Mouse (Mus musculus) cerebellum, adult 11-12 months (tissue): Measurements from ENCODE around the gene Hus1b.

ENCODE experiments used
- DNase-seq: peaks from one replicate; pipeline ENCODE4 v3.0.0; 2022

The Hus1b gene

DNA sequence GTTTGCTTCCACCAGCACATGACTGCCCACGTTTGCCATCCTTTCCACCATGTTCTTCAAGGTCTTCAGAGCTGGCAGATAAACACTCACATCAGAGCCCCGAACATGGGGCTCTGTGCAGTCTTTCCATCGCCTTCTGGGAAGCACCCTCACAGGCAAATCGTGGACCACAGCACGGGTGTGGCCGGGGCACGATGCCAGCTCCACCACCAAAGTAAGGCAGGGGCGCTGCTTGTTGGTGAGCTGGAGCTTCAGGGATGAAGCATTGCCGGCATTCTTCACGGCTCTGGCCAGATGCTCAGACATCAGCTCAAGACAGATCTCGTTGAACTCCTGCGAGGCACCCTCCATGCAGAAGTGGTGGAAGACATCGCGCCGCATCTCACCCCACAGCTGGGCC lies 430 bp downstream of the Hus1b start:
- DNase-seq = peak; percentile 15

DNA sequence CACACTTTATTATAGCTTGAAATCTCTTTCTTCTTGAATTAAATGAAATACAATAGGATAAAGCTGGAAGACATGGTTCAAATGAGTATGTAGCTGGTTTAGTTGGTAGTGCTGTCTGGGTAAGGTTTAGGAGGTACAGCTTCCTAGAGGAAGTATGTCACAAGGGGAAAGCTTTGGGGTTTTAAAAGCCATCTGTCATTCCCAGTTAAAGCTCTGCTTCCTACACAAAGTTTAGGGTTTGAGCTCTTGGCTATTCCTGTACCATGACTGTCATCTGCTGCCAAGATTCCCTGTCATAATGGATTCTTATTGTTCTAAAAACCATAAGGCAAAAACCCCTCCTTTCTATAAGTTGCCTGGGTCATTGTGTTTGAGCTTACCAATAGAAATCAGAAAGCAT lies 1.8 kb downstream of the Hus1b start:
- DNase-seq = no peak

- no peak for DNase-seq
Observed at GRCm38 (mm10) chr13:30932972-30933371, 14.6 kb downstream of the Hus1b start.

DNA sequence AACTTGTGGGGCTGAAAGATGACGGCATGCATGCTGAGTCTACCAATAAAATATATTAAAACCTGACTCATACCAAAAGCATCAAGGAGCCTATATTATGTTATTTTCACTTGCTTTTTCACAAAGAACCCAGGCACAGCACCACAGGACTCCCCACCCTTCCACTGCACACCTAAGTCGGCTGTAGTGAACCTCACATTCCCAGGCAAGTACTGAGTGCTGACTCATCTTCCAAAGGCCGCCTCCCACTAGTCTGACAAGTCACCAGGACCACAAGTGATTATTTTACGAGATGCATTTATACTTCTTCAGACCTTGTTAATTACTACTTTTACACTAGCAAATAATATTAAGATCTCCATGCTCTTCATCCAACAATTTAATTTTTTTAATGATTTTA lies 15.9 kb downstream of the Hus1b start:
- DNase-seq = no peak

DNA sequence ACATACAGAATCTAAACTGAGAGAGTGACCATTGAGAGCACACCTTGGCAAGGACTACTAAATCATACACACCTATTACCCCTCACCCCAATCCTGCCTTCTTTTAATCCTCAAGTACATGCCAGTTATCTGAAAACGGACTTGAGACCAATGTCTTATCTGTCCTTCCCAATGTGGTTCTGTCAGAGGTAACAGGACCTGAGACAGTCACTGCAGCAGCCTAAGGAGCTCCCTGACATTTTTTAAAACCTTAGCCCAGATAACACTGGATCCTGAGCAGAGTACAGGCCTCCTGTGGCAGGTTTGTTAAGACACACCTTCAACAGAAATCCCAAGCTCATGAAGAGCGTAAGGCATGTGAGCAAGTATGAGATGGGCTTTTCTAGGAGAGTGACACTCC lies 18.4 kb downstream of the Hus1b start:
- no peak for DNase-seq

DNA sequence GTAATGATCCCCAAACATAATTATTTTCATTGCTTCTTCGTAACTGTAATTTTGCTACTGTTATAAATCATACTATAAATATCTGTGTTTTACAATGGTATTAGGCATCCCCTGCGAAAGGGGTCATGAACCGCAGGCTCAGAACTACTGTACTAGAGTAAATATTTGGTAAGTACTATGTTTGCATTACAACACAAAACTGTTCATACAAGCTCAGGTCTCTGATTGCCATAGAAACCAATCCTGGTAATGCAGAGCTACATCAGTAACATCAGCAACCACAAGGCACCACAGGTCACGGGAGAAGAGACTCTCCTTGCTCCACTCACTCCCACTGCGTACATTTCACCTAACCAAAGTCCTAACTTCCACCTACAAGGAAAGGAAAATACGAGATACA lies 23.3 kb downstream of the Hus1b start:
- no peak for DNase-seq

GRCm38 (mm10) chr13:30921914-30922313 lies 25.6 kb downstream of the Hus1b start:
- no peak for DNase-seq

- no peak for DNase-seq
Observed at GRCm38 (mm10) chr13:30913757-30914156, 33.8 kb downstream of the Hus1b start.

GRCm38 (mm10) chr13:30913028-30913427 lies 34.5 kb downstream of the Hus1b start:
- DNase-seq = no peak

GRCm38 (mm10) chr13:30911931-30912625 lies 35.5 kb downstream of the Hus1b start:
- DNase-seq = no peak

DNA sequence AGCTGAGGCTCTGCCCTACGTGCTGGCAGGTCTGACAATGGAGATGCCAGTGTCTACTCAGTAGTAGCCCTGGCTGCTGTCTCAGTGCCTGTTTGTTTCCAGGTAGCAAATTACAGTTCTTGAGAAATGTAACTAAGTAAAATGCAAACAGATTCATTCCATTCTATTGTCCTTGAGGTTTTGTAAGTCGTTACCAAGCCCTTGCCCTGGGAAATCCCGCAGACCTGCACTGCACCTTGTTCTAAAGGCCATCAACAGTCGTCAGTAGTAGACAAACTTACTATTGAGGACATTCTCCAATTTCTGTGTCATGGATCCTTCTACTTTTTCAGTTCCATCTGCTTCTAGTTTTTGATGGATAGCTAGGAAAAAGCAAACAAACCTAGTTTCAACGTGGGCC lies 36.7 kb downstream of the Hus1b start:
- DNase-seq = no peak

GRCm38 (mm10) chr13:30902286-30902685 lies 45.3 kb downstream of the Hus1b start:
- no peak for DNase-seq

GRCm38 (mm10) chr13:30901387-30902041 lies 46.0 kb downstream of the Hus1b start:
- DNase-seq = no peak
